Mouse (Mus musculus): Measurements from ENCODE around the gene Pidd1.
A peak's percentile ranks its signal among the peaks of the same experiment; 100 is the strongest.

- TF ChIP-seq CTCF (IDR thresholded peaks at IDR 0.05; ENCODE audit: low read depth) (peak; percentile 83), EP300 (IDR thresholded peaks at IDR 0.05; ENCODE audit: low read depth) (no peak)
These were observed 47.3 kb upstream of the Pidd1 start for GRCm38 (mm10) chr7:141491151-141491550.
